Mouse (Mus musculus): ENCODE measurements around the gene Rab3il1. TPM values are rescaled to one million over a fixed set of nuclear protein-coding genes. Genes with fewer than 3 reads are reported as not detected.

Gene Rab3il1
- polyA plus RNA-seq (2017; shearing (Covaris generic)) = 0.96 TPM

GRCm38 (mm10) chr19:10001206-10001969 is at the start of gene Rab3il1, which contains the start of gene Best1:
Gene Rab3il1 (plus strand): TSS chr19:10001669.
Gene Best1 (minus strand): TSS chr19:10001633.

GRCm38 (mm10) chr19:9980258-9980657 is 21.2 kb upstream of the Rab3il1 start, which contains the start of gene Fth1:
Gene Fth1 (plus strand): TSS chr19:9980598.

GRCm38 (mm10) chr19:10041388-10042148 is 40.1 kb downstream of the Rab3il1 start, which contains the start of gene Fads3:
Gene Fads3 (plus strand): TSS chr19:10041569.

Other genes starting within 250 kb of the Rab3il1 start
- not detected for gene Scgb2a2, start 154.1 kb upstream of the Rab3il1 start, polyA plus RNA-seq (2017; shearing (Covaris generic))
- 58.2 TPM for gene Incenp, start 102.1 kb upstream of the Rab3il1 start, polyA plus RNA-seq (2017; shearing (Covaris generic))
- gene Fth1, start 21.1 kb upstream of the Rab3il1 start, polyA plus RNA-seq (2017; shearing (Covaris generic)) = 2,424 TPM
- gene Best1, start within 50 bp of the Rab3il1 start, polyA plus RNA-seq (2017; shearing (Covaris generic)) = 0.28 TPM
- gene Fads3, start 39.9 kb downstream of the Rab3il1 start, polyA plus RNA-seq (2017; shearing (Covaris generic)) = not detected
- gene Fads2, start 100.1 kb downstream of the Rab3il1 start, polyA plus RNA-seq (2017; shearing (Covaris generic)) = 0.12 TPM
- 13.3 TPM for gene Fads1, start 181.2 kb downstream of the Rab3il1 start, polyA plus RNA-seq (2017; shearing (Covaris generic))
- gene Tmem258, start 202.3 kb downstream of the Rab3il1 start, polyA plus RNA-seq (2017; shearing (Covaris generic)) = 330 TPM
- 52.0 TPM for gene Fen1, start 202.5 kb downstream of the Rab3il1 start, polyA plus RNA-seq (2017; shearing (Covaris generic))
- gene Myrf, start 239.1 kb downstream of the Rab3il1 start, polyA plus RNA-seq (2017; shearing (Covaris generic)) = not detected

All from inflammation-experienced regulatory T-cells, adult 16 weeks (primary cell).